Mouse (Mus musculus) liver, adult 2 months (tissue): ENCODE data around the gene Lef1. TPM values are rescaled to one million over a fixed set of nuclear protein-coding genes. Genes with fewer than 3 reads are reported as not detected.
A peak's percentile ranks its signal among the peaks of the same experiment; 100 is the strongest.

ENCODE experiments used
- DNase-seq: peaks from one replicate; pipeline ENCODE4 v3.0.0-alpha.2; 2011; ENCODE audit warnings: low read depth, low spot score; ENCODE audit errors: extremely low read depth
- H3K27ac ChIP-seq: fragments of 200-500 bp; replicated peaks from 2 replicates; pipeline ENCODE4 v1.5.1; 2012; ENCODE audit warnings: low read depth, mild to moderate bottlenecking, control low read depth, inconsistent platforms, low read length; ENCODE audit not compliant: insufficient read depth
- H3K27me3 ChIP-seq: fragments of 200-500 bp; 2 replicates; pipeline ENCODE4 v1.6.1; 2012; ENCODE audit warnings: mild to moderate bottlenecking, moderate library complexity, low read length, inconsistent platforms; ENCODE audit not compliant: control insufficient read depth, insufficient read depth
- H3K36me3 ChIP-seq: fragments of 200-500 bp; 2 replicates; pipeline ENCODE4 v1.6.1; 2012; ENCODE audit warnings: low read length, inconsistent platforms; ENCODE audit not compliant: control insufficient read depth, insufficient read depth
- H3K4me1 ChIP-seq: fragments of 200-500 bp; 2 replicates; pipeline ENCODE4 v1.6.1; 2011; ENCODE audit warnings: low read length; ENCODE audit not compliant: control insufficient read depth, insufficient read depth
- H3K4me3 ChIP-seq: fragments of 200-500 bp; 2 replicates; pipeline ENCODE4 v1.5.1; 2011; ENCODE audit warnings: low read depth, mild to moderate bottlenecking, control low read depth, low read length, moderate library complexity; ENCODE audit not compliant: insufficient read depth
- H3K79me2 ChIP-seq: fragments of 200-500 bp; 2 replicates; pipeline ENCODE4 v1.6.1; 2012; ENCODE audit warnings: inconsistent platforms, mild to moderate bottlenecking, low read length, moderate library complexity; ENCODE audit not compliant: control insufficient read depth, insufficient read depth
- H3K9ac ChIP-seq: fragments of 200-500 bp; 2 replicates; pipeline ENCODE4 v1.6.1; 2012; ENCODE audit warnings: low read depth, mild to moderate bottlenecking, control low read depth, inconsistent platforms, low read length
- CTCF ChIP-seq: fragments of 200-500 bp; IDR thresholded peaks from 2 replicates; pipeline ENCODE4 v1.5.1; 2011; ENCODE audit warnings: low read depth, low read length, control low read depth
- POLR2A ChIP-seq: fragments of 200-500 bp; IDR thresholded peaks from 2 replicates; pipeline ENCODE4 v1.6.1; 2011; ENCODE audit warnings: low read length, control low read depth; ENCODE audit not compliant: insufficient read depth; ENCODE audit errors: extremely low read depth
- WGBS: fragments of 180-500 bp; shearing (Covaris S2); methylation state at CpG from one replicate; pipeline ENCODE4 v1.1.7; 2018; 5-methylcytosine and 5-hydroxymethylcytosine counted together
- polyA plus RNA-seq: library from polyadenylated mRNA; depleted of rRNA; stranded (reverse); fragments of >200 nt; gene quantifications from 2 replicates; pipeline ENCODE4 v1.2.3, GENCODE M21; 2012
- total RNA-seq: library from RNA; depleted of rRNA; stranded (reverse); fragments of >200 nt; gene quantifications from 2 replicates; pipeline ENCODE4 v1.2.3, GENCODE M21; 2014

The Lef1 gene
- total and polyA plus RNA-seq, 2 experiments, result 0.37 to 0.45 TPM

DNA sequence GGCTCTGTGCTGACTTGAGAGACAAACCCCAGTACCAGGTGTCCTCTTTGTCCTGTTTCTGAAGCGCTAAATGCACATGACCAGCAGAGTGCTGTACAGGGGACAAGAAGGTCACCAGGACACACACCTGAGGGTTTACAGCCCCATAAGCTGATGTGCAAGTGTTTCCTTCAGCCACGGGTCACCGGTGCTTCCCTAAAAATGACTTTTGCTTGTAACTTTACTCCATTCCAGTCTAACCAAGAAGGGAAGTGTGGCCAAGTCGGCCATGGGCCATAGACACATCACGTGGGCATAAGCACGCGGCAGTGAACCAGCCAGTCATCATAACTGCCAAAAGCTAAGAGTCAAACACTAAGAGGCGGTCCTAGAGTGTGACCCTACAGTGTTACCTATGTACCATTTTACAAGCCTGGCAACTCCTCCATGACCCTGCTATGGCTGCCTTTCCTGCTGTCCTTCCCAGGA lies 136.3 kb downstream of the Lef1 start:
- WGBS, result 36% methylated on average over 8 of the region's 8 CpGs
- Histone ChIP-seq H3K4me1 (peaks cover 21% of the 10 kb centered on the region), H3K27ac (peak overlapping the region; percentile 89), H3K36me3 (peaks cover 29% of the 10 kb centered on the region), H3K27me3 (no peaks in the 10 kb centered on the region), H3K9ac (no peak overlapping the region; the same call in 1 of the 2 replicates), H3K4me3 (no peak overlapping the region), H3K79me2 (peaks cover 11% of the 10 kb centered on the region; the same call in 1 of the 2 replicates)
- TF ChIP-seq POLR2A (no peak), CTCF (no peak)
- peak; percentile 94 for DNase-seq

GRCm38 (mm10) chr3:131247447-131247846 lies 137.2 kb downstream of the Lef1 start:
- Histone ChIP-seq H3K36me3 (peaks cover 23% of the 10 kb centered on the region; the same call in 1 of the 2 replicates), H3K9ac (no peak overlapping the region), H3K4me1 (peaks cover 21% of the 10 kb centered on the region), H3K27ac (no peak overlapping the region; the same call in 1 of the 2 replicates), H3K79me2 (peaks cover 18% of the 10 kb centered on the region; the same call in 1 of the 2 replicates), H3K27me3 (no peaks in the 10 kb centered on the region), H3K4me3 (no peak overlapping the region)
- 52% methylated on average over 6 of the region's 6 CpGs for WGBS
- peak; percentile 72 for DNase-seq
- TF ChIP-seq CTCF (peak; percentile 51), POLR2A (no peak)

DNA sequence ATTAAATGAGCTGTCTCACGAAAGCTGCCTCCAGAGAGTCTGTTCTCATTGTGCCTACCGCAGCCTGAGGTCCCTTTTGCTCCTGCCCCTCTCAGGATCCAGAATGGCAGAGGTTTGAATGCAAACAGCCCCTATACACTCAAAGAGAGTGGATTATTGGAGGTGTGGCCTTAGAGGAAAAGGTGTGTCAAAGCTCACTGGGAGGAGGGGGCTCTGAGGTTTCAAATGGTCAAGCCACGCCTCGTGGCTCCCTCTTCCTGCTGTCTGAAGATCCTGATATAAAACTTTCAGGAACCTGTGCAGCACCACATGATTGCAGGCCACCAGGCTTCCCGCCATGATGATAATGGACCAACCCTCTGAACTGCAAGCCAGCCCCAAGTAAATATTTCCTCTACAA lies 137.6 kb downstream of the Lef1 start:
- Histone ChIP-seq H3K27ac (no peak overlapping the region), H3K36me3 (peaks cover 23% of the 10 kb centered on the region; the same call in 1 of the 2 replicates), H3K79me2 (peaks cover 21% of the 10 kb centered on the region; the same call in 1 of the 2 replicates), H3K9ac (no peak overlapping the region), H3K4me3 (no peak overlapping the region), H3K4me1 (peaks cover 21% of the 10 kb centered on the region), H3K27me3 (no peaks in the 10 kb centered on the region)
- 77% methylated on average over 5 of the region's 5 CpGs for whole genome bisulfite sequencing
- no peak for DNase-seq
- TF ChIP-seq POLR2A (no peak), CTCF (no peak)

DNA sequence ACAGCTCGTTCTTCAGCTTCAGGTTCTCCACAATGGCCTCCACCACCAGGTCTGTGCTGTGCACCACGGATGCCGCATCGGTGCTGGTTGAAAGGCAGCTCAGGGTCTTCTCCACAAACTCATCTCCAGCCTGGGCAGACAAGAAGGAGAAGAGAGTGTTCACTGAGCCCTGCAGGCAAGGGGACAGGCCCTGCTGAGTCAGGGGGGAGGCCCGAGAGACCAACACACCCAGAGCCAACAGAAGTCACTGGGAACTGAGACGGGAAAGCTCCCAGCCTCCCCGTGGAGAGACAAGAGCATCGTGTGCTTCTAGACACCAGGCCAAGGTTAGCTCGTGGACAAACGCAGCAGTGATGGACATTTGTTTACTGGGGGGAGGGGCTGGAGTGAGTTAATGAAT lies 138.2 kb downstream of the Lef1 start:
- Histone ChIP-seq H3K79me2 (peaks cover 21% of the 10 kb centered on the region; the same call in 1 of the 2 replicates), H3K4me3 (no peak overlapping the region), H3K9ac (no peak overlapping the region), H3K27me3 (no peaks in the 10 kb centered on the region), H3K4me1 (peaks cover 21% of the 10 kb centered on the region), H3K27ac (no peak overlapping the region), H3K36me3 (peaks cover 25% of the 10 kb centered on the region; the same call in 1 of the 2 replicates)
- WGBS, result 55% methylated on average over 10 of the region's 10 CpGs
- TF ChIP-seq POLR2A (no peak), CTCF (no peak)
- peak; percentile 72 for DNase-seq

DNA sequence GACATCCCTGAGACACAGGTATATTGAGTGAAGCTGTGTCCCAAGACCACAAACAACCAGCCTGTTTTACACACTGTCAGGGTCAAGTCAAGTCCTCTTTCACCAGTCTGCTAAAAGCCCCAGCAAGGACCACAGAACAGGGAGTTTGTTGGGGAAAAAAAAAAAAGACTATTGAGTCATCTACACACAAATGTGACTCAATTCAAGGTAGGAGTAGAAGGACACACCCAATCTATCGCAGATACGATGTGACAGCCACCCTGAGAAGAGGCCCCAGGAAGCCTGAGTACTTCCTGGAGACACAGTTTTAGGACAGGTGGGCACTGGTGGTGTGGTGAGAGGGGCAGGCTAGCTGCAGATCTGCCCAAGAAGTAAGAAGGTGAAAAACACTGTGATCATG lies 140.0 kb downstream of the Lef1 start:
- no peak overlapping the region for H3K9ac ChIP-seq
- no peaks in the 10 kb centered on the region for H3K27me3 ChIP-seq
- peaks cover 21% of the 10 kb centered on the region for H3K4me1 ChIP-seq
- no peak overlapping the region for H3K27ac ChIP-seq
- no peak overlapping the region for H3K4me3 ChIP-seq
- 40% methylated on average over 2 of the region's 2 CpGs for WGBS
- no peak for TF ChIP-seq POLR2A
- no peak for TF ChIP-seq CTCF
- H3K36me3 ChIP-seq, result peaks cover 18% of the 10 kb centered on the region; the same call in 1 of the 2 replicates
- H3K79me2 ChIP-seq, result peaks cover 26% of the 10 kb centered on the region
- DNase-seq, result no peak

GRCm38 (mm10) chr3:131250978-131251377 lies 140.7 kb downstream of the Lef1 start:
- 62% methylated on average over 13 of the region's 13 CpGs for WGBS
- TF ChIP-seq CTCF (no peak), POLR2A (no peak)
- peaks cover 19% of the 10 kb centered on the region for H3K4me1 ChIP-seq
- no peak overlapping the region for H3K4me3 ChIP-seq
- no peak overlapping the region for H3K9ac ChIP-seq
- peak; percentile 33 for DNase-seq
- H3K36me3 ChIP-seq, result peaks cover 18% of the 10 kb centered on the region; the same call in 1 of the 2 replicates
- H3K79me2 ChIP-seq, result peaks cover 30% of the 10 kb centered on the region
- H3K27me3 ChIP-seq, result no peaks in the 10 kb centered on the region
- no peak overlapping the region for H3K27ac ChIP-seq
